Mouse (Mus musculus): Measurements from ENCODE around the gene Apoc4. TPM values are rescaled to one million over a fixed set of nuclear protein-coding genes. Genes with fewer than 3 reads are reported as not detected.
"Not testable (repeated sequence)": the region's sequence is repeated elsewhere in the genome, so short reads cannot be mapped to it uniquely, and the experiment has no call there.

Gene Apoc4
- polyA plus RNA-seq, 1 experiment from 2014 or later, result 0.34 TPM

DNA sequence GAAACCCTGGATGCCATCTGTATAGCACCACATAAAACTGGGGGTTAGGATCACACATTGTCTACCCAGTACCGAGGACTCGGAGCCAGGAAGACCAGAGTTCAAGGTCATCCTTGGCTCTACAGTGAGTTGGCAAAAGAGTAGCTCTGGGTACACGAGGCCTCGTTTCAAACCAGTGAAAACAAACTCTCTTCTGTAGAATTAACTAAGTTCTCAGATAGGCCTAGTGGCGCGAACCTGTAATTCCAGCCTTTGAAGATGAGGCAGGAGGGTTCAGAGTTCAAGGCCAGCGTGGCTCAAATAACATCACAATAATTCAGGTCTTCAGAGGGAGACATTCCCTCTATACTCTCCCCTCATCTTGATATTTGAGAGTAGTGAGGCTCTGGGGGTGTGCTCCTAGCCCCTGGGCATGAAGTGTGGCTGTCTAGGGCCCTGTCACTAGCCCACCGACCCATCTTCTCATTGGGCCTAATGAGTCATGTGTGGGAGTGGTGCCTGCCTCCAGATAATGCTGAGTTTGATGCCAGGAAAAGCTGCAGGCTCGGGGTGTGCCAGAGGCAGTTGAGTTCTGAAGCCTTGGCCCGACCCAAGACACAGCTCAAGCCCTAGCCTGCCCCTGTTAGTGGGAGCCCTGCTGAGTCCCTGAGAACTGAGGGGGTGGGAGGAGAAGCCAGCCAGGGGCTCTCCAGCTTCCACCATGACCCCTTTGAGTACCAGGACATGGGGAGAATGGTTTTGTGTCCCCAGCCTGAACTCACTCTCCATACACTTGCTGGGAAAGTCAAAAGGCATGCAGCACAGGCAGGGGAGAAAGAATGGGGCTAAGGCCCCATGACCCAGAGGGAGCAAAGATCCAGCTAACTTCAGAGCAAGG is 13.3 kb upstream of the Apoc4 start:
- H3K4me1 ChIP-seq (replicated peaks; ENCODE audit: control insufficient read depth, insufficient read depth, low read length), result peaks cover 40% of the 10 kb centered on the region
- peaks cover 8% of the 10 kb centered on the region for H3K36me3 ChIP-seq (ENCODE audit: control insufficient read depth, insufficient read depth, low read length)
- peaks cover 4% of the 10 kb centered on the region; the same call in 1 of the 2 replicates for H3K9me3 ChIP-seq (ENCODE audit: control insufficient read depth, low read length)
- WGBS, result 74% methylated on average over 10 of the region's 10 CpGs
- no peak overlapping the region for H3K4me2 ChIP-seq (ENCODE audit: low read depth, low read length)
- H3K27me3 ChIP-seq (ENCODE audit: control insufficient read depth, insufficient read depth, low read depth, low read length), result no peaks in the 10 kb centered on the region
- H3K9ac ChIP-seq (ENCODE audit: low read length), result peak overlapping the region; percentile 4; the same call in 1 of the 2 replicates
- no peak overlapping the region for H3K4me3 ChIP-seq (ENCODE audit: low read length)
- H3K27ac ChIP-seq (ENCODE audit: low read length), result peak overlapping the region; percentile 76
- ATAC-seq (ENCODE audit: low read depth), result no peak

DNA sequence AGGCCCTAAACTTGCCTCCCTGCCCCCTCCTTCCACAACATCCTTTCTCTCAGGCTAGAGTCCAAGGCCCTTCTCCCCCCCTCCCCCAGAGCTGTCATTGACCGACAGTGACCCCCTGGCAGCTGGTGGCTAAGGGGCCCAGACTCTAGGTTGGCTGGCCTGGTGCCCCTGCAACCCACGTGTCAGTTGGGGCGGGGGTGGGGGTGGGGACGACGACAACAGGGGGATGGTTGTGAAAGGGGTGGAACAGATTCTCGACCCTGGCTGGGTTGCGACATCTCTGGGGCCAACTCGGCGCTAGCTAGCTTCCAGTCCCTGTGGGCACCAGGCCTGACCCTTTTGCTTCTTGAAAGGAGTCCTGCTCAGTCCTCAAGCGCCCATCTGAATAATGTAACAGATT is 12.1 kb upstream of the Apoc4 start:
- no peak overlapping the region; the same call in 1 of the 2 replicates for H3K9ac ChIP-seq (ENCODE audit: low read length)
- no peak overlapping the region for H3K4me2 ChIP-seq (ENCODE audit: low read depth, low read length)
- peaks cover 4% of the 10 kb centered on the region; the same call in 1 of the 2 replicates for H3K9me3 ChIP-seq (ENCODE audit: control insufficient read depth, low read length)
- H3K36me3 ChIP-seq (ENCODE audit: control insufficient read depth, insufficient read depth, low read length), result peaks cover 8% of the 10 kb centered on the region
- peaks cover 31% of the 10 kb centered on the region for H3K4me1 ChIP-seq (replicated peaks; ENCODE audit: control insufficient read depth, insufficient read depth, low read length)
- ATAC-seq (ENCODE audit: low read depth), result peak; percentile 77
- no peak overlapping the region for H3K4me3 ChIP-seq (ENCODE audit: low read length)
- H3K27ac ChIP-seq (ENCODE audit: low read length), result peak overlapping the region; percentile 76
- H3K27me3 ChIP-seq (ENCODE audit: control insufficient read depth, insufficient read depth, low read depth, low read length), result no peaks in the 10 kb centered on the region
- 17% methylated on average over 10 of the region's 10 CpGs for WGBS

DNA sequence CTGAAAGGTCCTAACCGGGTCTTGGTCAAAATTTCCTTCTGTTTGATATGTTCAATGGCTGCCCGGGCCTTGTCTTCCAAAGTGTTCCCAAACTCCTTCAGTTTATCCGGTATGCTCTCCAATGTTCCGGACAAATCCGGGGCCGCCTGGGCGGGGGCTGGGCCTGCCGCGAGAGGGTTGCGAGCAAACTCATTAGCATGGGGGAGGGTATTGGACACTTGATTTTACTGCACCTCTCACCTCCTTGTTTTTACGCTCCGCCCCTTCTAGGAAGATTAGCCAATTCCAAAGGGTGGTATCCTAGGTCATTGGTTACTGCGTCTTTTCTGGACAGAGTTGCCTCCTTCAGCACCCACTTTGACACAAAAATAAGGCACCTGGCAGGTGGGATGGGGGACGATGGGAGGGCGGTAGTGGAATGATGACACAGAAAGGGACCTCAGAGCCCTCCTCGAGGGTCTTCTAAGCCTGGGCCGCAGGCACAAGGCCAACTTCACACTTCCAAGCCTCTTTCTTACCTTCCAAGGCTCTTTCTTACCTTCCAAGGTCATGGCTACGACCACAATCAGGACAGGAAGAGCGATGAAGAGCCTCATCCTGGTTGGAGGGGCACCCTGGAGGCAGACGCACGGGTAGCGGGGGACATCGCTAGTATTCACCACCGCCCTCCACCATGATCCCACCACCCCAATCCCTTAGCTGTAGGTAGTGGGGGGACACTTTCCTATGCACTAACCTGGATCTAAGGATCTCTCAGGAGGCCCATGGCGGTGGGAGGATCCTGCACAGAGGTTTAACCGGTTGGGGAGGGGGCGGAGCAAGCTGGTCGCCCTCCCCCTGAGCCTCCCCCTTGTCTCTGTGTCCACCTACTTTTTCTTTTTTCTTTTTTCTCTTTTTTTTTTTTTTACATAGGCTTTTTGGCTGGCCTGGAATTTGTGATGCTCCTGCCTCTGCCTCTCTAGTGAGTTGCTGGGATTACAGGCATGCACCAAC is 10.9 kb upstream of the Apoc4 start, which contains the start of gene Apoc1:
TSS of gene Apoc1 (minus strand) at position 788 of the 993 bp plus-strand sequence.
- ATAC-seq (ENCODE audit: low read depth), result no peak
- H3K36me3 ChIP-seq (ENCODE audit: control insufficient read depth, insufficient read depth, low read length), result peaks cover 8% of the 10 kb centered on the region
- peak within 1 kb of the TSS; percentile 7 for H3K4me2 ChIP-seq (ENCODE audit: low read depth, low read length)
- peaks cover 4% of the 10 kb centered on the region; the same call in 1 of the 2 replicates for H3K9me3 ChIP-seq (ENCODE audit: control insufficient read depth, low read length)
- no peak within 1 kb of the TSS for H3K4me3 ChIP-seq (ENCODE audit: low read length)
- peak within 1 kb of the TSS; percentile 76 for H3K27ac ChIP-seq (ENCODE audit: low read length)
- peak within 1 kb of the TSS; percentile 28 for H3K9ac ChIP-seq (ENCODE audit: low read length)
- no peaks in the 10 kb centered on the region for H3K27me3 ChIP-seq (ENCODE audit: control insufficient read depth, insufficient read depth, low read depth, low read length)
- peaks cover 31% of the 10 kb centered on the region for H3K4me1 ChIP-seq (replicated peaks; ENCODE audit: control insufficient read depth, insufficient read depth, low read length)
- 42% methylated on average over 28 of the region's 28 CpGs for WGBS

GRCm38 (mm10) chr7:19691434-19691833 is 10.2 kb upstream of the Apoc4 start:
- no peak overlapping the region for H3K4me3 ChIP-seq (ENCODE audit: low read length)
- no peak overlapping the region; the same call in 1 of the 2 replicates for H3K9ac ChIP-seq (ENCODE audit: low read length)
- WGBS, result 60% methylated on average over 6 of the region's 6 CpGs
- H3K4me1 ChIP-seq (replicated peaks; ENCODE audit: control insufficient read depth, insufficient read depth, low read length), result peaks cover 31% of the 10 kb centered on the region
- H3K27me3 ChIP-seq (ENCODE audit: control insufficient read depth, insufficient read depth, low read depth, low read length), result no peaks in the 10 kb centered on the region
- ATAC-seq (ENCODE audit: low read depth), result no peak
- peaks cover 1% of the 10 kb centered on the region; the same call in 1 of the 2 replicates for H3K9me3 ChIP-seq (ENCODE audit: control insufficient read depth, low read length)
- peaks cover 2% of the 10 kb centered on the region for H3K36me3 ChIP-seq (ENCODE audit: control insufficient read depth, insufficient read depth, low read length)
- peak overlapping the region; percentile 48; the same call in 1 of the 2 replicates for H3K27ac ChIP-seq (ENCODE audit: low read length)
- H3K4me2 ChIP-seq (ENCODE audit: low read depth, low read length), result peak overlapping the region; percentile 7

GRCm38 (mm10) chr7:19690845-19691244 is 9.6 kb upstream of the Apoc4 start:
- Histone ChIP-seq H3K4me1 (replicated peaks; ENCODE audit: control insufficient read depth, insufficient read depth, low read length) (peaks cover 31% of the 10 kb centered on the region), H3K4me3 (ENCODE audit: low read length) (no peak overlapping the region), H3K4me2 (ENCODE audit: low read depth, low read length) (no peak overlapping the region), H3K27me3 (ENCODE audit: control insufficient read depth, insufficient read depth, low read depth, low read length) (no peaks in the 10 kb centered on the region), H3K9me3 (ENCODE audit: control insufficient read depth, low read length) (no peaks in the 10 kb centered on the region), H3K9ac (ENCODE audit: low read length) (no peak overlapping the region), H3K27ac (ENCODE audit: low read length) (no peak overlapping the region), H3K36me3 (ENCODE audit: control insufficient read depth, insufficient read depth, low read length) (no peaks in the 10 kb centered on the region)
- 80% methylated on average over 4 of the region's 4 CpGs for WGBS
- no peak for ATAC-seq (ENCODE audit: low read depth)

DNA sequence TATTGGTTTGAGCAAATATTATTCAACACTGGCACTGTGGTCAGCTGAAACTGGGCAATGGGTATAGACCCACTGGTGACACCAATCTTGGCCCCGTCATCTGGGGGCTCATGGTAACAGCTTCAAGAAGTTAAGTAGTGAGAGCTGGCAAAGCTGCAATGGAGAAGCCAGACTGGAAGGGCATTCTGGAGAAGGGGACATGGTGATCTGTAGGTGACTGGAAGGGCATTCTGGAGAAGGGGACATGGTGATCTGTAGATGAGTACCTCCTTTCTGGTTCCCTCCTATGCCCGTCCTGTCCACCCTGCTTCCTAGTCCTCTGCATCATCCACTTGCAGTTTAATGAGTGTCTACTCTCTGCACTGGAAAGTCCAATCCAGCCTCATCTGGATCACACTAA is 7.3 kb upstream of the Apoc4 start:
- Histone ChIP-seq H3K9me3 (ENCODE audit: control insufficient read depth, low read length) (no peaks in the 10 kb centered on the region), H3K4me2 (ENCODE audit: low read depth, low read length) (no peak overlapping the region), H3K9ac (ENCODE audit: low read length) (no peak overlapping the region), H3K27me3 (ENCODE audit: control insufficient read depth, insufficient read depth, low read depth, low read length) (no peaks in the 10 kb centered on the region), H3K4me1 (replicated peaks; ENCODE audit: control insufficient read depth, insufficient read depth, low read length) (peaks cover 21% of the 10 kb centered on the region), H3K4me3 (ENCODE audit: low read length) (no peak overlapping the region), H3K36me3 (ENCODE audit: control insufficient read depth, insufficient read depth, low read length) (no peaks in the 10 kb centered on the region), H3K27ac (ENCODE audit: low read length) (no peak overlapping the region)
- 91% methylated on average over 2 of the region's 2 CpGs for WGBS
- ATAC-seq (ENCODE audit: low read depth), result no peak

GRCm38 (mm10) chr7:19688101-19688500 is 6.8 kb upstream of the Apoc4 start:
- Histone ChIP-seq H3K27me3 (ENCODE audit: control insufficient read depth, insufficient read depth, low read depth, low read length) (no peaks in the 10 kb centered on the region), H3K4me3 (ENCODE audit: low read length) (no peak overlapping the region)
- 92% methylated on average over 10 of the region's 10 CpGs for WGBS

DNA sequence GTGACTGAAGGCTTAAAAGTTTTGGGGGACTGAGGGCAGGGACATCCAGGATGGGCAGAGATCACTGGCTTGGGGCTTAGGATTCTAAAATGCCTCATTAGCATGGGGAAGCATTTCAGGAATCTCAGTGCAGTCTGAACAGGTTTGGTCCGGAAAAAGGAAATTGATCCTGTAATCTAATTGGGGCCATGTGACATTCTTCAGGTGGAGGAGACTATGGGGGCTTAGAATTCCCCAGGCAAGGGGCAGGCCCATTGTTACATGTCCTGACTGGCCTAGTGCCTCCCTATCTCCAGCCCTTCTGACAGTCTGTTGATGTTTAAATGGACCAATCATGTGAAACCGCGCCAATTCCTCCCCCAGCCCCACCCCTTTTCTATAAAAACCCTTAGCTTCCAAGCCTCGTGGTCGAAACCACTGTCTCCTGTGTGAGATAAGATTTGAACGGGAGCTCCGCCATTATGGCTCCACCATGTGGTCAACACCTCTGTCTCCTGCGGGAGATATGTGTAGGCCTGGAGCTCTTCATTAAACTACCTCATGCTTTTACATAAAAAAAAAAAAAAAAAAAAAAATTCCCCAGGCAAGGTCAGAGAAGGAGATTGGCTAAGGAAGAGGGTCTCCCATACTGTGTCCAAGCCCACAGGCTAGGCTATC is 5.8 kb upstream of the Apoc4 start:
- H3K27ac ChIP-seq (ENCODE audit: low read length); ATAC-seq (ENCODE audit: low read depth): not testable (repeated sequence)
- WGBS, result 51% methylated on average over 8 of the region's 8 CpGs

More at GRCm38 (mm10) chr7:19688101-19688500, 6.8 kb upstream of the Apoc4 start:
- no peaks in the 10 kb centered on the region for H3K9me3 ChIP-seq (ENCODE audit: control insufficient read depth, low read length)
- H3K4me1 ChIP-seq (replicated peaks; ENCODE audit: control insufficient read depth, insufficient read depth, low read length), result peaks cover 19% of the 10 kb centered on the region
- no peak overlapping the region for H3K27ac ChIP-seq (ENCODE audit: low read length)
- no peaks in the 10 kb centered on the region for H3K36me3 ChIP-seq (ENCODE audit: control insufficient read depth, insufficient read depth, low read length)
- no peak for ATAC-seq (ENCODE audit: low read depth)
- no peak overlapping the region for H3K9ac ChIP-seq (ENCODE audit: low read length)
- H3K4me2 ChIP-seq (ENCODE audit: low read depth, low read length), result no peak overlapping the region

More for the DNA sequence above, 5.8 kb upstream of the Apoc4 start:
- H3K36me3 ChIP-seq (ENCODE audit: control insufficient read depth, insufficient read depth, low read length); H3K9me3 ChIP-seq (ENCODE audit: control insufficient read depth, low read length); H3K9ac ChIP-seq (ENCODE audit: low read length); H3K4me2 ChIP-seq (ENCODE audit: low read depth, low read length); H3K27me3 ChIP-seq (ENCODE audit: control insufficient read depth, insufficient read depth, low read depth, low read length); H3K4me1 ChIP-seq (replicated peaks; ENCODE audit: control insufficient read depth, insufficient read depth, low read length); H3K4me3 ChIP-seq (ENCODE audit: low read length): not testable (repeated sequence)
